Mouse (Mus musculus): ENCODE data around the gene Ikzf4. TPM values are rescaled to one million over a fixed set of nuclear protein-coding genes. Genes with fewer than 3 reads are reported as not detected.

Gene Ikzf4
- total and polyA plus RNA-seq, 3 experiments: 0.03 TPM; not detected in 2

DNA sequence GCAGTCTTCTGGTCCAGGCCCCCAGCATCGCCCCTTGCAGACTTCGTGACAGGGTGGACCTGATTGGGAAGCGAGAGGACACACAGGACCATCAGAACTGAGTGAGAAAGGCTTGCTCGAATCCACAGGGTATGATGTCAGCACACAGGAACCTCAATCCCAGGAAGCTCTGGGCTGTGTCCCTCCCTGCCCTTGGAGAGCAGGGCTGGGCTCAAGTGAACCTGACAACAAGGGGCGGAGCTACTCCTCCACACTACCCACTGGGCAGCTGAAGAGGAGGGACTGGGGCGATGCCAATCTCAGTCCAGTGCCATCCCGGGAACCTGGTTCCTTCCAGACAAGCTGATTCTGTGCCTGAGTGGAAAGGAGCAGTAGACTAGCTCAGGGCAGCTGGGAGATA is 62.1 kb downstream of the Ikzf4 start:
- Histone ChIP-seq H3K9me3 (replicated peaks; ENCODE audit: insufficient read depth, low read length) (no peaks in the 10 kb centered on the region), H3K4me3 (ENCODE audit: control insufficient read depth in 1 of 2, insufficient read depth in 1 of 2, low read depth in 2 of 2, low read length in 2 of 2) (no peak overlapping the region), H3K9ac (ENCODE audit: control insufficient read depth, low read depth, low read length, poor library complexity, severe bottlenecking) (no peak overlapping the region), H3K4me1 (ENCODE audit: control insufficient read depth in 1 of 2, insufficient read depth in 2 of 2, low read length in 2 of 2) (no peaks in the 10 kb centered on the region), H3K27ac (ENCODE audit: control insufficient read depth, low read depth, low read length) (no peak overlapping the region), H3K79me2 (ENCODE audit: control insufficient read depth, insufficient read depth, low read length, poor library complexity) (no peaks in the 10 kb centered on the region), H3K27me3 (ENCODE audit: control insufficient read depth in 1 of 2, insufficient read depth in 2 of 2, low read length in 2 of 2) (peaks cover 0 to 7% of the 10 kb centered on the region in 2 experiments), H3K36me3 (ENCODE audit: control insufficient read depth in 1 of 2, insufficient read depth in 2 of 2, low read length in 2 of 2) (no peaks in the 10 kb centered on the region)
- DNase-seq (ENCODE audit: low read depth, low spot score): no peak
- TF ChIP-seq NELFE (IDR thresholded peaks at IDR 0.05; ENCODE audit: low read depth, low read length) (no peak), ZC3H11A (IDR thresholded peaks at IDR 0.05; ENCODE audit: low read depth, low read length) (no peak), GATA1 (IDR thresholded peaks at IDR 0.05; ENCODE audit: low read depth, low read length) (no peak), ZKSCAN1 (IDR thresholded peaks at IDR 0.05; ENCODE audit: low read depth, low read length) (no peak), CTCF (IDR thresholded peaks at IDR 0.05 in 2 of 3, conservative IDR thresholded peaks at IDR 0.05 in 1 of 3; ENCODE audit: control insufficient read depth in 1 of 3, insufficient read depth in 1 of 3, low read depth in 2 of 3, low read length in 3 of 3, poor library complexity in 1 of 3, severe bottlenecking in 1 of 3) (no peak), RAD21 (IDR thresholded peaks at IDR 0.05; ENCODE audit: low read depth, low read length) (no peak), MXI1 (IDR thresholded peaks at IDR 0.05; ENCODE audit: low read depth, low read length) (no peak), TAL1 (IDR thresholded peaks at IDR 0.05; ENCODE audit: low read length) (no peak), KAT2A (conservative IDR thresholded peaks at IDR 0.05; ENCODE audit: low read depth, low read length) (no peak), TCF12 (IDR thresholded peaks at IDR 0.05; ENCODE audit: low read depth, low read length) (no peak), POLR2A (IDR thresholded peaks at IDR 0.05; ENCODE audit: control insufficient read depth in 1 of 2, insufficient read depth in 1 of 2, low read depth in 1 of 2, low read length in 2 of 2, poor library complexity in 1 of 2) (no peak)

Other genes with a start within 250 kb of the Ikzf4 start
- gene Slc39a5, start 244.8 kb downstream of the Ikzf4 start, total RNA-seq (2012; rRNA removed): not detected in 2 replicates
- not detected for gene Slc39a5, start 244.8 kb downstream of the Ikzf4 start, polyA plus RNA-seq (2012; ENCODE audit: insufficient read depth in 1 of 2, insufficient read length in 2 of 2, low read depth in 1 of 2, low replicate concordance in 2 of 2, missing spikeins in 1 of 2)
- 33.7 and 39.9 TPM in 2 replicates for gene Nabp2, start 234.5 kb downstream of the Ikzf4 start, total RNA-seq (2012; rRNA removed)
- gene Nabp2, start 234.5 kb downstream of the Ikzf4 start, polyA plus RNA-seq (2012; ENCODE audit: insufficient read depth in 1 of 2, insufficient read length in 2 of 2, low read depth in 1 of 2, low replicate concordance in 2 of 2, missing spikeins in 1 of 2): 100 to 1,000 TPM; 166 to 249 TPM
- gene Rnf41, start 234.3 kb downstream of the Ikzf4 start, total RNA-seq (2012; rRNA removed): 25.4 and 28.1 TPM in 2 replicates
- 10 to 100 TPM in 1 of 2 experiments, not detected in 1; 27.4 TPM for gene Rnf41, start 234.3 kb downstream of the Ikzf4 start, polyA plus RNA-seq (2012; ENCODE audit: insufficient read depth in 1 of 2, insufficient read length in 2 of 2, low read depth in 1 of 2, low replicate concordance in 2 of 2, missing spikeins in 1 of 2)
- gene Smarcc2, start 186.7 kb downstream of the Ikzf4 start, total RNA-seq (2012; rRNA removed): 22.3 and 24.8 TPM in 2 replicates
- gene Smarcc2, start 186.7 kb downstream of the Ikzf4 start, polyA plus RNA-seq (2012; ENCODE audit: insufficient read depth in 1 of 2, insufficient read length in 2 of 2, low read depth in 1 of 2, low replicate concordance in 2 of 2, missing spikeins in 1 of 2): 100 to 1,000 TPM in 1 of 2 experiments, 10 to 100 TPM in 1; 68.8 to 226 TPM
- 560 and 589 TPM in 2 replicates for gene Myl6, start 151.8 kb downstream of the Ikzf4 start, total RNA-seq (2012; rRNA removed)
- gene Myl6, start 151.8 kb downstream of the Ikzf4 start, polyA plus RNA-seq (2012; ENCODE audit: insufficient read depth in 1 of 2, insufficient read length in 2 of 2, low read depth in 1 of 2, low replicate concordance in 2 of 2, missing spikeins in 1 of 2): 100 to 1,000 TPM in 1 of 2 experiments, not detected in 1; 399 TPM
- 1.8 and 2.6 TPM in 2 replicates for gene Myl6b, start 147.3 kb downstream of the Ikzf4 start, total RNA-seq (2012; rRNA removed)
- 10 to 100 TPM in 1 of 2 experiments, not detected in 1; 18.8 TPM for gene Myl6b, start 147.3 kb downstream of the Ikzf4 start, polyA plus RNA-seq (2012; ENCODE audit: insufficient read depth in 1 of 2, insufficient read length in 2 of 2, low read depth in 1 of 2, low replicate concordance in 2 of 2, missing spikeins in 1 of 2)
- gene Esyt1, start 120.1 kb downstream of the Ikzf4 start, total RNA-seq (2012; rRNA removed): 35.1 and 35.9 TPM in 2 replicates
- gene Esyt1, start 120.1 kb downstream of the Ikzf4 start, polyA plus RNA-seq (2012; ENCODE audit: insufficient read depth in 1 of 2, insufficient read length in 2 of 2, low read depth in 1 of 2, low replicate concordance in 2 of 2, missing spikeins in 1 of 2): 10 to 100 TPM; 53.4 to 57.0 TPM
- gene Zc3h10, start 98.2 kb downstream of the Ikzf4 start, total RNA-seq (2012; rRNA removed): 14.2 and 14.6 TPM in 2 replicates
- gene Zc3h10, start 98.2 kb downstream of the Ikzf4 start, polyA plus RNA-seq (2012; ENCODE audit: insufficient read depth in 1 of 2, insufficient read length in 2 of 2, low read depth in 1 of 2, low replicate concordance in 2 of 2, missing spikeins in 1 of 2): 10 to 100 TPM in 1 of 2 experiments, not detected in 1; 17.3 TPM
- 6,649 and 6,931 TPM in 2 replicates for gene Rpl41, start 96.7 kb downstream of the Ikzf4 start, total RNA-seq (2012; rRNA removed)
- gene Rpl41, start 96.7 kb downstream of the Ikzf4 start, polyA plus RNA-seq (2012; ENCODE audit: insufficient read depth in 1 of 2, insufficient read length in 2 of 2, low read depth in 1 of 2, low replicate concordance in 2 of 2, missing spikeins in 1 of 2): over 10,000 TPM in 1 of 2 experiments, 100 to 1,000 TPM in 1; 274 to 10,905 TPM
- 232 and 235 TPM in 2 replicates for gene Pa2g4, start 80.0 kb downstream of the Ikzf4 start, total RNA-seq (2012; rRNA removed)
- gene Pa2g4, start 80.0 kb downstream of the Ikzf4 start, polyA plus RNA-seq (2012; ENCODE audit: insufficient read depth in 1 of 2, insufficient read length in 2 of 2, low read depth in 1 of 2, low replicate concordance in 2 of 2, missing spikeins in 1 of 2): 100 to 1,000 TPM; 298 to 663 TPM
- gene Erbb3, start 56.3 kb downstream of the Ikzf4 start, total RNA-seq (2012; rRNA removed): 0.39 and 0.42 TPM in 2 replicates
- gene Erbb3, start 56.3 kb downstream of the Ikzf4 start, polyA plus RNA-seq (2012; ENCODE audit: insufficient read depth in 1 of 2, insufficient read length in 2 of 2, low read depth in 1 of 2, low replicate concordance in 2 of 2, missing spikeins in 1 of 2): under 1 TPM in 1 of 2 experiments, not detected in 1; 0.29 TPM
- gene Rps26, start 19.2 kb downstream of the Ikzf4 start, total RNA-seq (2012; rRNA removed): 2,338 and 2,523 TPM in 2 replicates
- gene Rps26, start 19.2 kb downstream of the Ikzf4 start, polyA plus RNA-seq (2012; ENCODE audit: insufficient read depth in 1 of 2, insufficient read length in 2 of 2, low read depth in 1 of 2, low replicate concordance in 2 of 2, missing spikeins in 1 of 2): 1,000 to 10,000 TPM in 1 of 2 experiments, not detected in 1; 2,530 TPM
- 4.7 and 4.9 TPM in 2 replicates for gene Suox, start 28.1 kb upstream of the Ikzf4 start, total RNA-seq (2012; rRNA removed)
- gene Suox, start 28.1 kb upstream of the Ikzf4 start, polyA plus RNA-seq (2012; ENCODE audit: insufficient read depth in 1 of 2, insufficient read length in 2 of 2, low read depth in 1 of 2, low replicate concordance in 2 of 2, missing spikeins in 1 of 2): 1 to 10 TPM in 1 of 2 experiments, not detected in 1; 7.2 TPM
- 16.2 and 18.7 TPM in 2 replicates for gene Rab5b, start 50.3 kb upstream of the Ikzf4 start, total RNA-seq (2012; rRNA removed)
- gene Rab5b, start 50.3 kb upstream of the Ikzf4 start, polyA plus RNA-seq (2012; ENCODE audit: insufficient read depth in 1 of 2, insufficient read length in 2 of 2, low read depth in 1 of 2, low replicate concordance in 2 of 2, missing spikeins in 1 of 2): 10 to 100 TPM; 23.3 to 45.7 TPM
- 0.13 and 0.15 TPM in 2 replicates for gene Pmel, start 58.2 kb upstream of the Ikzf4 start, total RNA-seq (2012; rRNA removed)
- gene Pmel, start 58.2 kb upstream of the Ikzf4 start, polyA plus RNA-seq (2012; ENCODE audit: insufficient read depth in 1 of 2, insufficient read length in 2 of 2, low read depth in 1 of 2, low replicate concordance in 2 of 2, missing spikeins in 1 of 2): under 1 TPM in 1 of 2 experiments, not detected in 1; 0.45 TPM
- 34.2 and 40.5 TPM in 2 replicates for gene Cdk2, start 59.0 kb upstream of the Ikzf4 start, total RNA-seq (2012; rRNA removed)
- gene Cdk2, start 59.0 kb upstream of the Ikzf4 start, polyA plus RNA-seq (2012; ENCODE audit: insufficient read depth in 1 of 2, insufficient read length in 2 of 2, low read depth in 1 of 2, low replicate concordance in 2 of 2, missing spikeins in 1 of 2): 10 to 100 TPM in 1 of 2 experiments, not detected in 1; 72.4 TPM
- 0.69 and 1.0 TPM in 2 replicates for gene Dgka, start 98.9 kb upstream of the Ikzf4 start, total RNA-seq (2012; rRNA removed)
- 1 to 10 TPM in 1 of 2 experiments, not detected in 1; 3.5 TPM for gene Dgka, start 98.9 kb upstream of the Ikzf4 start, polyA plus RNA-seq (2012; ENCODE audit: insufficient read depth in 1 of 2, insufficient read length in 2 of 2, low read depth in 1 of 2, low replicate concordance in 2 of 2, missing spikeins in 1 of 2)
- gene Pym1, start 101.9 kb upstream of the Ikzf4 start, total RNA-seq (2012; rRNA removed): 64.2 and 77.4 TPM in 2 replicates
- 100 to 1,000 TPM in 1 of 2 experiments, not detected in 1; 107 TPM for gene Pym1, start 101.9 kb upstream of the Ikzf4 start, polyA plus RNA-seq (2012; ENCODE audit: insufficient read depth in 1 of 2, insufficient read length in 2 of 2, low read depth in 1 of 2, low replicate concordance in 2 of 2, missing spikeins in 1 of 2)
- gene Mmp19, start 144.9 kb upstream of the Ikzf4 start, total RNA-seq (2012; rRNA removed): 0.08 and 0.10 TPM in 2 replicates
- under 1 TPM in 1 of 2 experiments, not detected in 1; 0.36 TPM for gene Mmp19, start 144.9 kb upstream of the Ikzf4 start, polyA plus RNA-seq (2012; ENCODE audit: insufficient read depth in 1 of 2, insufficient read length in 2 of 2, low read depth in 1 of 2, low replicate concordance in 2 of 2, missing spikeins in 1 of 2)
- 22.2 and 27.7 TPM in 2 replicates for gene Dnajc14, start 158.1 kb upstream of the Ikzf4 start, total RNA-seq (2012; rRNA removed)
- gene Dnajc14, start 158.1 kb upstream of the Ikzf4 start, polyA plus RNA-seq (2012; ENCODE audit: insufficient read depth in 1 of 2, insufficient read length in 2 of 2, low read depth in 1 of 2, low replicate concordance in 2 of 2, missing spikeins in 1 of 2): 10 to 100 TPM in 1 of 2 experiments, not detected in 1; 36.7 TPM
- gene Tmem198b, start 158.4 kb upstream of the Ikzf4 start, total RNA-seq (2012; rRNA removed): 2.2 and 3.1 TPM in 2 replicates
- gene Tmem198b, start 158.4 kb upstream of the Ikzf4 start, polyA plus RNA-seq (2012; ENCODE audit: insufficient read depth in 1 of 2, insufficient read length in 2 of 2, low read depth in 1 of 2, low replicate concordance in 2 of 2, missing spikeins in 1 of 2): 1 to 10 TPM in 1 of 2 experiments, not detected in 1; 8.6 TPM
- gene Sarnp, start 171.3 kb upstream of the Ikzf4 start, total RNA-seq (2012; rRNA removed): 100 and 103 TPM in 2 replicates
- 1,000 to 10,000 TPM in 1 of 2 experiments, 100 to 1,000 TPM in 1; 189 to 1,007 TPM for gene Sarnp, start 171.3 kb upstream of the Ikzf4 start, polyA plus RNA-seq (2012; ENCODE audit: insufficient read depth in 1 of 2, insufficient read length in 2 of 2, low read depth in 1 of 2, low replicate concordance in 2 of 2, missing spikeins in 1 of 2)
- gene Ormdl2, start 175.7 kb upstream of the Ikzf4 start, total RNA-seq (2012; rRNA removed): 90.7 and 100 TPM in 2 replicates
- gene Ormdl2, start 175.7 kb upstream of the Ikzf4 start, polyA plus RNA-seq (2012; ENCODE audit: insufficient read depth in 1 of 2, insufficient read length in 2 of 2, low read depth in 1 of 2, low replicate concordance in 2 of 2, missing spikeins in 1 of 2): 100 to 1,000 TPM; 114 to 278 TPM
- gene Gdf11, start 245.7 kb upstream of the Ikzf4 start, total RNA-seq (2012; rRNA removed): 1.8 and 2.3 TPM in 2 replicates
- 1 to 10 TPM in 1 of 2 experiments, not detected in 1; 2.8 TPM for gene Gdf11, start 245.7 kb upstream of the Ikzf4 start, polyA plus RNA-seq (2012; ENCODE audit: insufficient read depth in 1 of 2, insufficient read length in 2 of 2, low read depth in 1 of 2, low replicate concordance in 2 of 2, missing spikeins in 1 of 2)